Mouse (Mus musculus) megakaryocyte, embryonic 14.5 days (primary cell): ENCODE data around the gene Flvcr2.

Source experiments
- FLI1 ChIP-seq: IDR thresholded peaks from 2 replicates; pipeline ENCODE4 v1.6.1; 2012; ENCODE audit warnings: low read length, inconsistent platforms, mixed read lengths
- GATA1 ChIP-seq: IDR thresholded peaks from 3 replicates; pipeline ENCODE4 v1.6.1; 2012; ENCODE audit warnings: mixed read lengths, low read length, inconsistent platforms, borderline replicate concordance

DNA sequence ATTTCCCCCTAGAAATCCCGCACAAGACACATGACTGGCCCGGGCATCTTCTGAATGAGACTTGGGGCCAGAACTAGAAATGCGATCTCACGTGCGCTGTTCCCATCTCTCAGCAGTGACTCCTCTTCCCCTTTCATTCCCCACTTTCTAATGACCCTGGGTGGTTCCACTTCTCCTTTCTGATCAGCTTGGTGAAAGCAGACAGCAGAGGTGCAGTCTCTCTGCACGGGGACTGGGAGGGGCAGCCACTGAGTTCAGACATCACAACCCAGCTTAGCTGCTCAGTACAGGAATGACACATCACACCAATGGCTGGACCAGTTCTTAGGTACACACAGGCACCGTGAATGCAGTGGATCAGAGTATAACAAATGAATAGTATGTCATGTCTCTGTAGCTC, 35.6 kb upstream of the Flvcr2 start:
- TF ChIP-seq GATA1, result no peak
- no peak for TF ChIP-seq FLI1
